Comparison of ENCODE assay signal across 8 mouse cellular contexts in genomic region chr17:81738311-81738755, GRCm38 (mm10). TPM values are rescaled to one million over a fixed set of nuclear protein-coding genes. Genes with fewer than 3 reads are reported as not detected.
DNase-seq lines count a peak whose midpoint lies in the region; ATAC-seq and TF ChIP-seq lines count a peak whose summit lies in the region.

Gene Slc8a1 (minus strand): TSS chr17:81738377.

- no peak for DNase-seq in kidney, postnatal 0 days (ENCODE audit: low spot score)
- no peak for DNase-seq in kidney, postnatal 36 days
- DNase-seq in frontal cortex, postnatal 36 days (ENCODE audit: low spot score in 2 of 2) = peak; percentile 61 to 84
- DNase-seq in heart, postnatal 4 days = peak; percentile 76
- DNase-seq in left cerebral cortex, postnatal 14 days (ENCODE audit: low spot score in 2 of 2) = peak; percentile 64 to 85
- no peak for DNase-seq in Muller cell, postnatal 12 days (ENCODE audit: inconsistent ontology term)
- no peak for DNase-seq in T-cell, adult 2 months (ENCODE audit: low spot score)
- no peak for DNase-seq in kidney, adult 8-10 months

- no peak within 1 kb of the TSS for H3K4me2 ChIP-seq in kidney, postnatal 0 days (ENCODE audit: low read length)

- H3K4me1 ChIP-seq in kidney, postnatal 0 days (replicated peaks; ENCODE audit: insufficient read depth, low read length) = no peaks in the 10 kb centered on the region

- H3K9ac ChIP-seq in kidney, postnatal 0 days (ENCODE audit: low read depth, low read length) = no peak within 1 kb of the TSS

- no peaks in the 10 kb centered on the region for H3K9me3 ChIP-seq in kidney, postnatal 0 days (replicated peaks; ENCODE audit: low read length)

- intact Hi-C loops in left cerebral cortex, postnatal 14 days (cut with DNase I) = no loop called here

- H3K4me3 ChIP-seq in kidney, postnatal 0 days (replicated peaks; ENCODE audit: low read depth, low read length) = no peak within 1 kb of the TSS

- ATAC-seq in kidney, postnatal 0 days (replicated peaks; ENCODE audit: low FRiP score, low read depth) = no peak

- no peaks in the 10 kb centered on the region for H3K27me3 ChIP-seq in kidney, postnatal 0 days (ENCODE audit: insufficient read depth, low read length)

- WGBS in kidney, postnatal 0 days = 89% methylated on average over 14 of the region's 14 CpGs

- H3K36me3 ChIP-seq in kidney, postnatal 0 days (ENCODE audit: insufficient read depth, low read length) = no peaks in the 10 kb centered on the region

- no peak for TF ChIP-seq CTCF in kidney, postnatal 0 days (IDR thresholded peaks at IDR 0.05; ENCODE audit: low read depth)

- no peak within 1 kb of the TSS for H3K27ac ChIP-seq in kidney, postnatal 0 days

RNA-seq across cellular contexts. Expression of gene Slc8a1, which starts in this region (rescaled TPM):
- polyA plus RNA-seq in kidney, postnatal 0 days (2015; fragmentation: Nextera tagmentation; extraction: Ambion mirVana) = 12.9 and 15.7 TPM in 2 replicates
- 1,000 to 10,000 TPM; 1,020 to 1,023 TPM for total RNA-seq in heart, postnatal 4 days (2021)
- 100 to 1,000 TPM; 245 to 255 TPM for total RNA-seq in left cerebral cortex, postnatal 14 days (2021)

Comparison
In these comparisons a context has a peak if more than half of its experiments do, and no peak if none do; other contexts are left out.
1. DNase-seq: peak in frontal cortex, postnatal 36 days (2 of 2), heart, postnatal 4 days (single experiment) and left cerebral cortex, postnatal 14 days (2 of 2); none in kidney, postnatal 0 days (single experiment), kidney, postnatal 36 days (0 of 2), Muller cell, postnatal 12 days (single experiment), T-cell, adult 2 months (single experiment) and kidney, adult 8-10 months (0 of 2).